Mouse (Mus musculus): ENCODE data around the gene Gpc5.

DNA sequence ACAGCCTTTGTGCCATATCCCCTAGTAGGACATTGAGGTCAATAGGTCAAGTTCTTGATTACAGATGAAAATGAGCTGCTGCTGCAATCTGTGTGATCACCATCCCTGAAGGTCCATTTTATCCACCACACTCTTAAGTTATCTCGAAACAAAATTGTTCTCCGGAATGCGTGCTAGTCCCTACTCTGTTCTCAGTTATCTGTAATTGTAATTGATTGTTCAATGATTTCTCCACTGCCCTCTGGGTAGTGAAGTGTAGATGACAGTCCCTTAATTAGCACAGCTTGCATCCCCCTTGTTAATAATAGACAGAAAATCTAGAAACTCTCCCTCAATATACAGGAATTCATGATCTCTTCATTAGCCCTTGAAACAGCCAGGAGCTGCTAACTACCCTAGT, 340.4 kb downstream of the Gpc5 start:
- no peak for TF ChIP-seq POLR2A (IDR thresholded peaks at IDR 0.05; ENCODE audit: low read depth, low read length)
- no peak for TF ChIP-seq CTCF (IDR thresholded peaks at IDR 0.05; ENCODE audit: extremely low read depth, insufficient read length, insufficient replicate concordance, low read depth, low read length)
